Mouse (Mus musculus): ENCODE measurements at regions not wholly inside any gene's neighbourhood (a gene's known extent, or its start where the extent isn't known, plus 50 kb on each side); places are given as distances from the start of the nearest gene placed in this dataset.

GRCm38 (mm10) chr3:56590071-56590470 is 406.6 kb upstream of the Nbea start:
- no peak for DNase-seq

- no peak for DNase-seq
Observed at GRCm38 (mm10) chr3:56575422-56575821, 391.9 kb upstream of the Nbea start.

- DNase-seq, result peak; percentile 1
Observed at GRCm38 (mm10) chr3:56536178-56536577, 352.7 kb upstream of the Nbea start.

- no peak for DNase-seq
Observed at GRCm38 (mm10) chr3:56504445-56504844, 320.9 kb upstream of the Nbea start.

- no peak for DNase-seq
Observed at GRCm38 (mm10) chr3:56499301-56499700, 315.8 kb upstream of the Nbea start.

- no peak for DNase-seq
Observed at GRCm38 (mm10) chr3:56493937-56494336, 310.4 kb upstream of the Nbea start.

GRCm38 (mm10) chr3:56489154-56489553 is 305.7 kb upstream of the Nbea start:
- no peak for DNase-seq

GRCm38 (mm10) chr3:56485550-56486400 is 302.3 kb upstream of the Nbea start:
- DNase-seq, result no peak

- DNase-seq, result no peak
Observed at GRCm38 (mm10) chr3:56484096-56484495, 300.6 kb upstream of the Nbea start.

- DNase-seq, result no peak
Observed at GRCm38 (mm10) chr3:56483370-56483769, 299.9 kb upstream of the Nbea start.

GRCm38 (mm10) chr3:56479529-56479928 is 296.0 kb upstream of the Nbea start:
- no peak for DNase-seq

GRCm38 (mm10) chr3:56478544-56479140 is 295.1 kb upstream of the Nbea start:
- no peak for DNase-seq

GRCm38 (mm10) chr3:56475529-56476527 is 292.3 kb upstream of the Nbea start:
- no peak for DNase-seq

GRCm38 (mm10) chr3:56472651-56473050 is 289.1 kb upstream of the Nbea start:
- DNase-seq, result no peak

- no peak for DNase-seq
Observed at GRCm38 (mm10) chr3:56471823-56472222, 288.3 kb upstream of the Nbea start.

GRCm38 (mm10) chr3:56471185-56471584 is 287.7 kb upstream of the Nbea start:
- DNase-seq, result no peak

GRCm38 (mm10) chr3:56457625-56458024 is 274.1 kb upstream of the Nbea start:
- no peak for DNase-seq

GRCm38 (mm10) chr3:56456317-56456716 is 272.8 kb upstream of the Nbea start:
- no peak for DNase-seq

- peak; percentile 28 for DNase-seq
Observed at GRCm38 (mm10) chr3:56438900-56439299, 255.4 kb upstream of the Nbea start.

GRCm38 (mm10) chr3:56438020-56438747 is 254.7 kb upstream of the Nbea start:
- no peak for DNase-seq

GRCm38 (mm10) chr3:56437058-56437457 is 253.6 kb upstream of the Nbea start:
- no peak for DNase-seq

- peak; percentile 31 for DNase-seq
Observed at GRCm38 (mm10) chr3:56433495-56433894, 250.0 kb upstream of the Nbea start.
